Mouse (Mus musculus) sigmoid colon, adult 10 weeks (tissue): ENCODE results near the gene Olfr1219. TPM values are rescaled to one million over a fixed set of nuclear protein-coding genes. Genes with fewer than 3 reads are reported as not detected.

Experiments
- polyA plus RNA-seq: library from polyadenylated mRNA; stranded (reverse); fragments of 350-450 nt; fragmentation: Illumina TruSeq; extraction: RNeasy Lipid Tissue Mini Kit (QIAGEN cat#74804); gene quantifications from one replicate; pipeline ENCODE4 v1.2.3, GENCODE M21; 2014; ENCODE audit warnings: low read depth, low replicate concordance

Gene Olfr1219
- not detected for polyA plus RNA-seq

GRCm38 (mm10) chr2:89083413-89083812 is at the start of gene Olfr1219:
Olfr1219 (minus strand) TSS chr2:89083513.

GRCm38 (mm10) chr2:89132954-89133353 is 49.6 kb upstream of the Olfr1219 start, which contains the start of gene Olfr1222:
Olfr1222 (minus strand) TSS chr2:89133054.

GRCm38 (mm10) chr2:89117183-89117582 is 33.9 kb upstream of the Olfr1219 start, which contains the start of gene Olfr1221:
Olfr1221 (minus strand) TSS chr2:89117283.

GRCm38 (mm10) chr2:89106735-89107134 is 23.4 kb upstream of the Olfr1219 start, which contains the start of gene Olfr1220:
Olfr1220 (minus strand) TSS chr2:89106835.

GRCm38 (mm10) chr2:89061087-89061486 is 22.2 kb downstream of the Olfr1219 start, which contains the start of gene Olfr1218:
Olfr1218 (minus strand) TSS chr2:89061187.

GRCm38 (mm10) chr2:89031965-89032364 is 51.3 kb downstream of the Olfr1219 start, which contains the start of gene Olfr1217:
Olfr1217 (minus strand) TSS chr2:89032065.

Other genes with a start within 250 kb of the Olfr1219 start
- not detected for gene Olfr1204, start 234.2 kb downstream of the Olfr1219 start, polyA plus RNA-seq
- not detected for gene Olfr1206, start 220.3 kb downstream of the Olfr1219 start, polyA plus RNA-seq
- not detected for gene Olfr1208, start 181.2 kb downstream of the Olfr1219 start, polyA plus RNA-seq
- not detected for gene Olfr1209, start 168.4 kb downstream of the Olfr1219 start, polyA plus RNA-seq
- gene Olfr1211, start 145.4 kb downstream of the Olfr1219 start, polyA plus RNA-seq: not detected
- gene Olfr1212, start 129.5 kb downstream of the Olfr1219 start, polyA plus RNA-seq: not detected
- not detected for gene Gm13762, start 103.2 kb downstream of the Olfr1219 start, polyA plus RNA-seq
- not detected for gene Olfr1214, start 90.9 kb downstream of the Olfr1219 start, polyA plus RNA-seq
- gene Olfr1215, start 76.5 kb downstream of the Olfr1219 start, polyA plus RNA-seq: not detected
- gene Olfr1216, start 65.2 kb downstream of the Olfr1219 start, polyA plus RNA-seq: not detected
- gene Olfr1217, start 51.4 kb downstream of the Olfr1219 start, polyA plus RNA-seq: not detected
- gene Olfr1218, start 22.3 kb downstream of the Olfr1219 start, polyA plus RNA-seq: not detected
- not detected for gene Olfr1220, start 23.3 kb upstream of the Olfr1219 start, polyA plus RNA-seq
- not detected for gene Olfr1221, start 33.8 kb upstream of the Olfr1219 start, polyA plus RNA-seq
- not detected for gene Olfr1222, start 49.5 kb upstream of the Olfr1219 start, polyA plus RNA-seq
- not detected for gene Olfr1223, start 68.0 kb upstream of the Olfr1219 start, polyA plus RNA-seq
- gene Olfr1224-ps1, start 80.6 kb upstream of the Olfr1219 start, polyA plus RNA-seq: not detected
- not detected for gene Olfr1225, start 91.2 kb upstream of the Olfr1219 start, polyA plus RNA-seq
- 0.09 TPM for gene Olfr1226, start 116.5 kb upstream of the Olfr1219 start, polyA plus RNA-seq
- gene Olfr1228, start 170.5 kb upstream of the Olfr1219 start, polyA plus RNA-seq: not detected
- not detected for gene Olfr1229, start 204.5 kb upstream of the Olfr1219 start, polyA plus RNA-seq
- not detected for gene Olfr1230, start 213.8 kb upstream of the Olfr1219 start, polyA plus RNA-seq
- gene Olfr1231, start 223.6 kb upstream of the Olfr1219 start, polyA plus RNA-seq: not detected
- not detected for gene Olfr1232, start 246.2 kb upstream of the Olfr1219 start, polyA plus RNA-seq